Mouse (Mus musculus) WW6 (cell line): ENCODE measurements around the gene Entpd8.
A peak's percentile ranks its signal among the peaks of the same experiment; 100 is the strongest.

ENCODE experiments used
- DNase-seq: peaks from one replicate; pipeline ENCODE4 v3.0.0-alpha.2; 2013; ENCODE audit warnings: low read depth, low spot score

Entpd8 gene

GRCm38 (mm10) chr2:25095109-25095850 lies 15.2 kb downstream of the Entpd8 start, which contains the start of gene Noxa1:
Gene Noxa1, minus strand, starts transcription at chr2:25095149.
- peak; percentile 31 for DNase-seq

- no peak for DNase-seq
These were observed 18.0 kb downstream of the Entpd8 start for GRCm38 (mm10) chr2:25098005-25098615.

GRCm38 (mm10) chr2:25098956-25099355 lies 18.9 kb downstream of the Entpd8 start:
- no peak for DNase-seq

GRCm38 (mm10) chr2:25099703-25100102 lies 19.6 kb downstream of the Entpd8 start:
- no peak for DNase-seq

- no peak for DNase-seq
These were observed 24.0 kb downstream of the Entpd8 start for GRCm38 (mm10) chr2:25104122-25104521.

GRCm38 (mm10) chr2:25106045-25106444 lies 25.9 kb downstream of the Entpd8 start:
- no peak for DNase-seq

- no peak for DNase-seq
These were observed 29.4 kb downstream of the Entpd8 start for GRCm38 (mm10) chr2:25109487-25109886.

- no peak for DNase-seq
These were observed 30.5 kb downstream of the Entpd8 start for GRCm38 (mm10) chr2:25110505-25111183.

- no peak for DNase-seq
These were observed 31.2 kb downstream of the Entpd8 start for GRCm38 (mm10) chr2:25111184-25111791.

GRCm38 (mm10) chr2:25114308-25114707 lies 34.2 kb downstream of the Entpd8 start:
- no peak for DNase-seq

- no peak for DNase-seq
These were observed 35.3 kb downstream of the Entpd8 start for GRCm38 (mm10) chr2:25115442-25115841.

GRCm38 (mm10) chr2:25120963-25121362 lies 40.9 kb downstream of the Entpd8 start:
- DNase-seq: no peak

GRCm38 (mm10) chr2:25122666-25123065 lies 42.6 kb downstream of the Entpd8 start:
- DNase-seq: no peak

GRCm38 (mm10) chr2:25123527-25123926 lies 43.4 kb downstream of the Entpd8 start:
- no peak for DNase-seq

- no peak for DNase-seq
These were observed 44.3 kb downstream of the Entpd8 start for GRCm38 (mm10) chr2:25124411-25124810.

GRCm38 (mm10) chr2:25125146-25125545 lies 45.0 kb downstream of the Entpd8 start:
- DNase-seq: no peak

- no peak for DNase-seq
These were observed 46.2 kb downstream of the Entpd8 start for GRCm38 (mm10) chr2:25126011-25127010.

- DNase-seq: peak; percentile 39
These were observed 47.1 kb downstream of the Entpd8 start for GRCm38 (mm10) chr2:25127206-25127605.

- DNase-seq: no peak
These were observed 48.0 kb downstream of the Entpd8 start for GRCm38 (mm10) chr2:25128072-25128471.

GRCm38 (mm10) chr2:25131601-25132000 lies 51.5 kb downstream of the Entpd8 start:
- DNase-seq: no peak
